Mouse (Mus musculus) Muller cell, postnatal 12 days (primary cell): ENCODE data around the gene Itgb6.
A peak's percentile ranks its signal among the peaks of the same experiment; 100 is the strongest.

Experiments used
- DNase-seq: peaks from one replicate; pipeline ENCODE4 v3.0.0-alpha.2; 2015; ENCODE audit errors: inconsistent ontology term

The Itgb6 gene

GRCm38 (mm10) chr2:60722514-60722913, at the start of gene Itgb6:
TSS of gene Itgb6 (minus strand) at chr2:60722643.
- DNase-seq, result no peak

GRCm38 (mm10) chr2:60766420-60766819, 44.0 kb upstream of the Itgb6 start:
- peak; percentile 47 for DNase-seq

- DNase-seq, result no peak
Measured at GRCm38 (mm10) chr2:60756218-60756617, 33.8 kb upstream of the Itgb6 start.

- no peak for DNase-seq
Measured at GRCm38 (mm10) chr2:60755101-60755500, 32.7 kb upstream of the Itgb6 start.

GRCm38 (mm10) chr2:60751274-60751673, 28.8 kb upstream of the Itgb6 start:
- no peak for DNase-seq

GRCm38 (mm10) chr2:60750591-60750990, 28.1 kb upstream of the Itgb6 start:
- DNase-seq, result no peak

- no peak for DNase-seq
Measured at GRCm38 (mm10) chr2:60748585-60748984, 26.1 kb upstream of the Itgb6 start.

- no peak for DNase-seq
Measured at GRCm38 (mm10) chr2:60747590-60747989, 25.1 kb upstream of the Itgb6 start.

- peak; percentile 49 for DNase-seq
Measured at GRCm38 (mm10) chr2:60744674-60745073, 22.2 kb upstream of the Itgb6 start.

- DNase-seq, result no peak
Measured at GRCm38 (mm10) chr2:60739389-60740137, 17.1 kb upstream of the Itgb6 start.

- DNase-seq, result no peak
Measured at GRCm38 (mm10) chr2:60730929-60731328, 8.5 kb upstream of the Itgb6 start.

- peak; percentile 68 for DNase-seq
Measured at GRCm38 (mm10) chr2:60730024-60730423, 7.6 kb upstream of the Itgb6 start.

- no peak for DNase-seq
Measured at GRCm38 (mm10) chr2:60728902-60729585, 6.6 kb upstream of the Itgb6 start.

GRCm38 (mm10) chr2:60724660-60725059, 2.2 kb upstream of the Itgb6 start:
- DNase-seq, result peak; percentile 64

- DNase-seq, result no peak
Measured at GRCm38 (mm10) chr2:60722967-60723366, 524 bp upstream of the Itgb6 start.

- no peak for DNase-seq
Measured at GRCm38 (mm10) chr2:60720906-60721305, 1.5 kb downstream of the Itgb6 start.

GRCm38 (mm10) chr2:60720205-60720604, 2.2 kb downstream of the Itgb6 start:
- DNase-seq, result no peak

- DNase-seq, result no peak
Measured at GRCm38 (mm10) chr2:60717348-60717747, 5.1 kb downstream of the Itgb6 start.

- no peak for DNase-seq
Measured at GRCm38 (mm10) chr2:60716549-60716948, 5.9 kb downstream of the Itgb6 start.

- DNase-seq, result no peak
Measured at GRCm38 (mm10) chr2:60715771-60716170, 6.7 kb downstream of the Itgb6 start.

GRCm38 (mm10) chr2:60714971-60715502, 7.4 kb downstream of the Itgb6 start:
- DNase-seq, result no peak

GRCm38 (mm10) chr2:60714475-60714874, 8.0 kb downstream of the Itgb6 start:
- no peak for DNase-seq

GRCm38 (mm10) chr2:60713857-60714256, 8.6 kb downstream of the Itgb6 start:
- DNase-seq, result peak; percentile 96
